Mouse (Mus musculus) hindbrain, embryonic 12.5 days (tissue): ENCODE data around the gene Cul7. TPM values are rescaled to one million over a fixed set of nuclear protein-coding genes. Genes with fewer than 3 reads are reported as not detected.

ENCODE experiments used
- ATAC-seq: fragments of 200-750 bp; cut with Nextera tagmentation; 2 replicates; pipeline ENCODE4 v1.8.0; 2017; ENCODE audit warnings: moderate TSS enrichment; ENCODE audit not compliant: low FRiP score
- H3K27ac ChIP-seq: fragments of 300-500 bp; sonication (generic); 2 replicates; pipeline ENCODE4 v1.5.1; 2016; ENCODE audit warnings: mild to moderate bottlenecking
- H3K27me3 ChIP-seq: fragments of 300-500 bp; sonication (generic); 2 replicates; pipeline ENCODE4 v1.6.1; 2016; ENCODE audit warnings: mild to moderate bottlenecking
- H3K36me3 ChIP-seq: fragments of 300-500 bp; sonication (generic); 2 replicates; pipeline ENCODE4 v1.6.1; 2016; ENCODE audit warnings: mild to moderate bottlenecking
- H3K4me1 ChIP-seq: fragments of 300-500 bp; sonication (generic); 2 replicates; pipeline ENCODE4 v1.6.1; 2016
- H3K4me2 ChIP-seq: fragments of 300-500 bp; sonication (generic); replicated peaks from 2 replicates; pipeline ENCODE4 v1.6.1; 2016; ENCODE audit warnings: mild to moderate bottlenecking
- H3K4me3 ChIP-seq: fragments of 300-500 bp; sonication (generic); 2 replicates; pipeline ENCODE4 v1.5.1; 2016; ENCODE audit warnings: mild to moderate bottlenecking
- H3K9ac ChIP-seq: fragments of 300-500 bp; sonication (generic); 2 replicates; pipeline ENCODE4 v1.6.1; 2016; ENCODE audit warnings: mild to moderate bottlenecking, moderate library complexity
- H3K9me3 ChIP-seq: fragments of 300-500 bp; sonication (generic); replicated peaks from 2 replicates; pipeline ENCODE4 v1.6.1; 2016; ENCODE audit warnings: mild to moderate bottlenecking
- WGBS: fragments of 180-500 bp; shearing (Covaris S2); methylation state at CpG from one replicate; pipeline ENCODE4 v1.1.7; 2016; 5-methylcytosine and 5-hydroxymethylcytosine counted together
- polyA plus RNA-seq: library from polyadenylated mRNA; unstranded; fragments of >200 nt; fragmentation: Nextera tagmentation; extraction: Ambion mirVana; gene quantifications from 2 replicates; pipeline ENCODE4 v1.2.1, GENCODE M21; 2016

The Cul7 gene
- polyA plus RNA-seq, 1 experiment from 2014 or later: 52.1 TPM

- Histone ChIP-seq H3K27me3 (no peaks in the 10 kb centered on the region), H3K27ac (no peak overlapping the region), H3K4me1 (peaks cover 36% of the 10 kb centered on the region), H3K4me3 (no peak overlapping the region), H3K9ac (no peak overlapping the region; the same call in 1 of the 2 replicates), H3K36me3 (peaks cover 22% of the 10 kb centered on the region), H3K4me2 (no peak overlapping the region), H3K9me3 (no peaks in the 10 kb centered on the region)
- WGBS: 81% methylated on average over 12 of the region's 12 CpGs
- ATAC-seq: no peak
Measured at GRCm38 (mm10) chr17:46701489-46701888, 51.4 kb downstream of the Cul7 start.

DNA sequence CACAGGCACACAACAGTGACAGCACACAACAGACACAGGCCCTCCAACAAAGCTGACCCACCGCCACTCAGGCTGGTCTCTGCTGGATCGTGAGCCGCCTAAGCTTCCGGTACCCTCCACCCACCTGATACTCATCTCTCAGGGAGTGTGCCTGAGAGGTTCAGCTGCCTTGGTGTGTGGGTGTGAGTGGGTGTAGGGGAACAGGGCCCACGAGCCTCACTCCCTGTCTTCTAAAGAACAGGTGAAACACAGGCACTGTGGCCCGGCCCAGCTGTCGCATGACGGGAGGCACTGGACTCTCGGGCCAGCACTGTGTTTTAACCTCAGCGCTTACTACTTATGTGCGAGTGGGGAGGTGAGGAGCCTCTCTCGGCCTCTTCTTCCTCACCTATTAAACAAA is 52.0 kb downstream of the Cul7 start:
- Histone ChIP-seq H3K4me2 (no peak overlapping the region), H3K9me3 (no peaks in the 10 kb centered on the region), H3K27me3 (no peaks in the 10 kb centered on the region), H3K4me3 (no peak overlapping the region), H3K4me1 (peaks cover 39% of the 10 kb centered on the region), H3K9ac (peak overlapping the region; percentile 41; the same call in 1 of the 2 replicates), H3K27ac (no peak overlapping the region), H3K36me3 (peaks cover 22% of the 10 kb centered on the region)
- no peak for ATAC-seq
- 88% methylated on average over 12 of the region's 12 CpGs for WGBS

- no peak overlapping the region for H3K27ac ChIP-seq
Measured at GRCm38 (mm10) chr17:46702506-46702905, 52.4 kb downstream of the Cul7 start.

DNA sequence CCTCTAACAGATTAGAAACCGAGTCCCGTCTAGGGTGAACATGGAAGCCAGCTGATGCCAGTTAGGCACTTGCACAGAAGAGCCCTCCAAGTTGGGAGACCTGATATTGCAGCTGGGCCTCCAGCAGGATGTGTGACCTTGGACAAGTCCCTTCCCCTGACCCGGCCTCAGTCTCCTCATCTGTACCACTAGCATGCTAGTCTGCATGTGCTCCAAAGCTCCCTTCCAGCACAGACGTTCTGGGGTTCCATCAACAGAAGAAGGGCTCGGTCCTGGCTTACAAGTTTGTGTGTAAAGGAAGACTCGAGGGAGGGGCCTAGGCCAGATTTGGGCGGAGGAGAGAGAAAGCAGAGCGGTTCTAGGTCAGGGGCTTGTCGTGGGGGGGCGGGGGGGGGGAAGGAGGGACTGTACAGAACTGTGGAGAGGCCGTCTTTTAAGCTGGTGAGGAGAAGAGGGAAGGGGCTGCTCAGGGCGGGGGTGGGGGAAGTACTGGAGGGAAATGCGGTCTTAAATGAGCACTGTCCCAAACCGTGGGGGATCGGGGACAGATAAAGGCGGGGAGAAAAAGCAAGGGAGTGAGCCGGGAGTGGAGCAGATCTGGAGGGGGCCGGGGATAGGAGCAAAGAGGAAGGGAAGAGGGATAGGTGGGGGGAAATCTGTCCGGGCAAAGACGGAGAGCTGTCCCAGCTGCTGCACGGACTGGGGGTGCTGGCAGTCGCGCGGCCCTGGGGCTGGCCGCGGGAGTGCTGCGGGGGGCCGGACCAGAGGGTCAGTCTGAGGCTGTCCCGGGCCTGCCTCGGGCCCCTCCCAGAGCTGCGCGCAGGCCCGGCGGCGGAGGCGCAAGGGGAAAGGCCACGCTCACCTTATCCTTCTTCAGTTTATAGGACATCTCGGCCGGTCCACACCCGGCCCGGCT is 54.1 kb downstream of the Cul7 start:
- peak overlapping the region; percentile 91 for H3K27ac ChIP-seq
- WGBS: 3% methylated on average over 40 of the region's 41 CpGs

More at GRCm38 (mm10) chr17:46702506-46702905, 52.4 kb downstream of the Cul7 start:
- WGBS: 91% methylated on average over 5 of the region's 5 CpGs
- ATAC-seq: no peak
- H3K27me3 ChIP-seq: no peaks in the 10 kb centered on the region
- H3K9ac ChIP-seq: peak overlapping the region; percentile 93
- peak overlapping the region; percentile 79; the same call in 1 of the 2 replicates for H3K4me2 ChIP-seq
- no peaks in the 10 kb centered on the region for H3K9me3 ChIP-seq
- H3K4me1 ChIP-seq: peaks cover 39% of the 10 kb centered on the region
- H3K36me3 ChIP-seq: peaks cover 22% of the 10 kb centered on the region
- 0 out of 2 replicates have a peak overlapping the region, but pooled peaks have one; percentile 93 for H3K4me3 ChIP-seq

GRCm38 (mm10) chr17:46704887-46705835 is 55.0 kb downstream of the Cul7 start, which contains the start of gene Ppp2r5d:
Gene Ppp2r5d, minus strand, starts transcription at chr17:46705111.
- Histone ChIP-seq H3K27ac (peak within 1 kb of the TSS; percentile 92), H3K36me3 (no peaks in the 10 kb centered on the region), H3K4me1 (peaks cover 39% of the 10 kb centered on the region), H3K9me3 (no peaks in the 10 kb centered on the region), H3K4me2 (peak within 1 kb of the TSS; percentile 79), H3K9ac (peak within 1 kb of the TSS; percentile 93), H3K4me3 (peak within 1 kb of the TSS; percentile 93), H3K27me3 (no peaks in the 10 kb centered on the region)
- WGBS: 2% methylated on average over 48 of the region's 48 CpGs
- ATAC-seq: peak; percentile 95

More for the DNA sequence above, 54.1 kb downstream of the Cul7 start:
- Histone ChIP-seq H3K9ac (peak overlapping the region; percentile 93), H3K27me3 (no peaks in the 10 kb centered on the region), H3K36me3 (peaks cover 7% of the 10 kb centered on the region), H3K9me3 (no peaks in the 10 kb centered on the region), H3K4me3 (peak overlapping the region; percentile 93), H3K4me1 (peaks cover 39% of the 10 kb centered on the region), H3K4me2 (peak overlapping the region; percentile 79)
- ATAC-seq: peak; percentile 85

DNA sequence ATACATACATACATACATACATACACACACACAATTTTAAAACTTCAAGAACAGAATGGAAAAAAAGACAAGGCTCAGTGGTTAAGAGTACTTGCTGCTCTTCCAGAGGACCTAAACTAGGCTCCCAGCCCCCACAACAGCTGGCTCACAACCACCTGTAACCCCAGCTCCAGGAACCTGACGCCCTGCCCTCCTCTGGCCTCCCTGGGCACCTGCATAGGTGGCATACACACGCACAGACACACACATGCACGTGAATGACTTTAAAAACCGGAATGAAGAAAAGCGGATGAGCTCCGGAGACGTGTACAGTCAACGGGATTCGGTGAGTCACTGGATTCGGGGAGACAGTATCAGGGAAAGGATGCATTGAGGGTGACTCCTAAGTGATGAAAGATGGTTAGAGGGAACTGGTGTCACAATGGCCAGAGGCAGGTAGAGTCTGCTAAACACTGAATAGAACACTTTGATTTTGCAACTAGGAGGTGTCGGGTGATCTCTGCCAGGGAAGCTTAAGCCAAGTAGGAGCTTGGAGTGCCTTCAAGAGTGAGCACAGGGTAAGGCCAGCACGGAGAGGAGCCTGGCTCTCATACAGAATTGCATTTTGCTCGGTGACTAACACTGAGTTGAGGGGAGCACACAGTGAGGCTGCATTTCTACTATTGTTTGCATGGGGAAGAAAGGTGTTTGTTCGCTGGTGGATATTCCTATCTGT is 56.4 kb downstream of the Cul7 start:
- H3K4me2 ChIP-seq: no peak overlapping the region
- H3K4me1 ChIP-seq: peaks cover 35% of the 10 kb centered on the region
- WGBS: 94% methylated on average over 14 of the region's 14 CpGs

DNA sequence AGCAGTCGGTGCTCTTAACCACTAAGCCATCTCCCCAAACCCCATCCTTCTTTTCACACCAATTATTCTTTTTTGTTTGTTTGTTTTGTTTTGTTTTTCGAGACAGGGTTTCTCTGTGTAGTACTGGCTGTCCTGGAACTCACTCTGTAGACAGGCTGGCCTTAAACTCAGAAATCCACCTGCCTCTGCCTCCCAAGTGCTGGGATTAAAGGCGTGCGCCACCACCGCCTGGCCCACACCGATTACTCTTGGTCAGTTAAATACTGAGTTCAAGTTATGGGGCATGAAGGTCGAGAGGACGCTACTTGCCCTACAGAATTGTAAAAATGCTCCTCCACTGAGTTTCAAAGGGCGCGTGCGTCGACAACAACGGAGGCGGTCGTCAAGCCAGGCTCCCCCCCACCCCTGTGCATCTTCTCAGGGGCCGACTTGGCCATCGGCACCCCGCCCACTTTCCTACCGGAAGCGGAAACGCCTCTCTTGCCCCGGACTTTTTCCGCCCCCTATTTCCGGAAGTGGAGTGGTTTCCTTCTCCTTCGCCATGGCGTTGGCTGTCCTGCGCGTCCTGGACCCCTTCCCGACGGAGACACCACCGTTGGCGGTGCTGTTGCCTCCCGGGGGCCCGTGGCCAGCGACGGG is 60.9 kb downstream of the Cul7 start, which contains the start of gene Pex6:
Gene Pex6 (plus strand): TSS at position 505 of the 639 bp plus-strand sequence.
- Histone ChIP-seq H3K4me1 (peaks cover 21% of the 10 kb centered on the region), H3K27me3 (no peaks in the 10 kb centered on the region), H3K36me3 (peaks cover 27% of the 10 kb centered on the region), H3K9me3 (no peaks in the 10 kb centered on the region), H3K27ac (peak within 1 kb of the TSS; percentile 76), H3K4me3 (peak within 1 kb of the TSS; percentile 100), H3K9ac (peak within 1 kb of the TSS; percentile 96), H3K4me2 (peak within 1 kb of the TSS; percentile 100)
- 9% methylated on average over 35 of the region's 36 CpGs for WGBS
- peak; percentile 90 for ATAC-seq

More for the DNA sequence above, 56.4 kb downstream of the Cul7 start:
- Histone ChIP-seq H3K9me3 (no peaks in the 10 kb centered on the region), H3K36me3 (no peaks in the 10 kb centered on the region), H3K27ac (no peak overlapping the region), H3K9ac (no peak overlapping the region), H3K4me3 (no peak overlapping the region), H3K27me3 (no peaks in the 10 kb centered on the region)
- ATAC-seq: no peak

- Histone ChIP-seq H3K36me3 (peaks cover 33% of the 10 kb centered on the region), H3K27me3 (no peaks in the 10 kb centered on the region), H3K27ac (peak overlapping the region; percentile 76), H3K9ac (peak overlapping the region; percentile 96), H3K9me3 (no peaks in the 10 kb centered on the region), H3K4me2 (peak overlapping the region; percentile 100), H3K4me3 (peak overlapping the region; percentile 100), H3K4me1 (peaks cover 20% of the 10 kb centered on the region)
- peak; percentile 70 for ATAC-seq
- under 1% methylated on average over 76 of the region's 76 CpGs for WGBS
Measured at GRCm38 (mm10) chr17:46711612-46712271, 61.6 kb downstream of the Cul7 start.

DNA sequence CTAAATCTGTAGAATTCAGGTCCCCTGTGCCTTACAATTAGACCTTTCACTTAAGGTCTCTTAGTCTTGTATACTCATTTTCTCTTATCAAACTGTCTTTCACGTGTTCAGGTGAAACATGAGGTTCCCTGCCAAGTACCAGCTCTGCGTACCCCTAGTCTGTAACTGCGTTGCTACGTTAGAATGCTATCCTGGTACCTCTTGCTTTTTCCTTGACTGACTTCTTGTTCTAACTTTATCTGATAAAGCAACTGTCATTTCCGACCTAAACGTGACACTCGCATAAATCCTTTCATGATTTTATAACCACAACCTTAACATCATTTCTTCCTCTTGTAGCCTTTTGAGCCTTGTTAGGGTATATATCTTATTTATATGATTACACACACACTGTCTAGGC is 62.3 kb downstream of the Cul7 start:
- Histone ChIP-seq H3K27ac (no peak overlapping the region), H3K4me2 (peak overlapping the region; percentile 100), H3K9me3 (no peaks in the 10 kb centered on the region), H3K36me3 (peaks cover 38% of the 10 kb centered on the region), H3K4me3 (peak overlapping the region; percentile 100), H3K4me1 (peaks cover 17% of the 10 kb centered on the region), H3K9ac (peak overlapping the region; percentile 96), H3K27me3 (no peaks in the 10 kb centered on the region)
- 73% methylated on average over 7 of the region's 7 CpGs for WGBS
- no peak for ATAC-seq

- Histone ChIP-seq H3K9ac (no peak overlapping the region), H3K36me3 (peaks cover 38% of the 10 kb centered on the region)
- 90% methylated on average over 9 of the region's 9 CpGs for WGBS
Measured at GRCm38 (mm10) chr17:46713849-46714248, 63.7 kb downstream of the Cul7 start.

More at GRCm38 (mm10) chr17:46713849-46714248, 63.7 kb downstream of the Cul7 start:
- H3K27me3 ChIP-seq: no peaks in the 10 kb centered on the region
- no peaks in the 10 kb centered on the region for H3K9me3 ChIP-seq
- H3K4me2 ChIP-seq: no peak overlapping the region
- H3K4me1 ChIP-seq: peaks cover 17% of the 10 kb centered on the region
- no peak overlapping the region for H3K4me3 ChIP-seq
- no peak for ATAC-seq
- no peak overlapping the region for H3K27ac ChIP-seq
